Mouse (Mus musculus) ES-E14 (cell line): Measurements from ENCODE around the gene Dpp6. TPM values are rescaled to one million over a fixed set of nuclear protein-coding genes. Genes with fewer than 3 reads are reported as not detected.

Source experiments
- DNase-seq: peaks from one replicate; pipeline ENCODE4 v3.0.0-alpha.2; 2013; ENCODE audit warnings: low read depth, low spot score
- H3K27ac ChIP-seq: 2 replicates; pipeline ENCODE4 v1.5.1; 2012; ENCODE audit warnings: low read depth, mild to moderate bottlenecking, low read length, moderate library complexity, mixed read lengths; ENCODE audit not compliant: poor library complexity, insufficient read depth, severe bottlenecking
- H3K36me3 ChIP-seq: 2 replicates; pipeline ENCODE4 v1.6.1; 2012; ENCODE audit warnings: mild to moderate bottlenecking, low read length, moderate library complexity, mixed read lengths; ENCODE audit not compliant: control insufficient read depth, poor library complexity, insufficient read depth, severe bottlenecking
- H3K4me1 ChIP-seq, 2 experiments: fragments of 150-350 bp in 1 of 2; sonication (generic) in 1 of 2; 2 replicates each; pipeline ENCODE4 v1.6.1; 2012; ENCODE audit warnings: low read length in 2 of 2, mild to moderate bottlenecking in 1 of 2, mixed read lengths in 1 of 2; ENCODE audit not compliant: control insufficient read depth in 2 of 2, insufficient read depth in 2 of 2, poor library complexity in 1 of 2
- H3K4me3 ChIP-seq, 2 experiments: fragments of 150-350 bp in 1 of 2; sonication (generic) in 1 of 2; 2 replicates each; pipeline ENCODE4 v1.5.1; 2012; ENCODE audit warnings: low read length in 2 of 2, low read depth in 1 of 2, mild to moderate bottlenecking in 1 of 2, mixed read lengths in 1 of 2; ENCODE audit not compliant: insufficient read depth in 1 of 2, poor library complexity in 1 of 2, severe bottlenecking in 1 of 2
- H3K9ac ChIP-seq: 2 replicates; pipeline ENCODE4 v1.6.1; 2012; ENCODE audit warnings: low read depth, mild to moderate bottlenecking, low read length, mixed read lengths; ENCODE audit not compliant: poor library complexity, insufficient read depth, severe bottlenecking
- H3K9me3 ChIP-seq: fragments of 150-350 bp; sonication (generic); 2 replicates; pipeline ENCODE4 v1.6.1; 2012; ENCODE audit warnings: low read depth, mild to moderate bottlenecking, low read length; ENCODE audit not compliant: control insufficient read depth, insufficient read depth
- CHD2 ChIP-seq: IDR thresholded peaks from 2 replicates; pipeline ENCODE4 v1.6.1; 2014; ENCODE audit warnings: mild to moderate bottlenecking, low read depth, low read length, inconsistent platforms
- HCFC1 ChIP-seq: IDR thresholded peaks from 2 replicates; pipeline ENCODE4 v1.6.1; 2012; ENCODE audit warnings: low read length, inconsistent platforms, borderline replicate concordance; ENCODE audit not compliant: insufficient read depth
- MAFK ChIP-seq: IDR thresholded peaks from 2 replicates; pipeline ENCODE4 v1.6.1; 2014; ENCODE audit warnings: mild to moderate bottlenecking, low read depth, low read length, inconsistent platforms; ENCODE audit not compliant: insufficient read depth
- ZC3H11A ChIP-seq: IDR thresholded peaks from 2 replicates; pipeline ENCODE4 v1.6.1; 2012; ENCODE audit warnings: low read depth, mild to moderate bottlenecking, inconsistent platforms, low read length, borderline replicate concordance
- ZNF384 ChIP-seq: IDR thresholded peaks from 2 replicates; pipeline ENCODE4 v1.6.1; 2012; ENCODE audit warnings: low read depth, low read length, inconsistent platforms
- in situ Hi-C, 2 experiments: fragments of 600-800 bp; cut with MboI; formaldehyde crosslinking; loops; one replicate each; pipeline ENCODE4 v1.15.1; 2025; ENCODE audit warnings: low sequenced_read_pairs in 2 of 2, inconsistent platforms in 1 of 2; ENCODE audit not compliant: unreplicated experiment in 2 of 2
- total RNA-seq: library from RNA; depleted of rRNA; stranded (reverse); fragments of 300-350 nt; gene quantifications from 2 replicates; pipeline ENCODE4 v1.2.3, GENCODE M21; 2012

The Dpp6 gene
- total RNA-seq, 1 experiment = 1.5 TPM

- no peaks in the 10 kb centered on the region for H3K9me3 ChIP-seq
- H3K36me3 ChIP-seq = no peaks in the 10 kb centered on the region
- H3K9ac ChIP-seq = no peak overlapping the region
- TF ChIP-seq HCFC1 = no peak
- TF ChIP-seq ZC3H11A = 0 out of 2 replicates have a peak, but pooled peaks have one; percentile 6
- no peak overlapping the region for H3K27ac ChIP-seq
- no peak for DNase-seq
- no peaks in the 10 kb centered on the region; a peak in 1 of 4 replicates for H3K4me1 ChIP-seq
- H3K4me3 ChIP-seq = no peak overlapping the region
- in situ Hi-C loops = loop anchor here in 1 of 2 experiments (10.0 kb wide), 1 partner anchor 751 kb away; no protein-coding TSS in a partner anchor
Measured at GRCm38 (mm10) chr5:27035891-27036290, 218.9 kb downstream of the Dpp6 start.

- Histone ChIP-seq H3K36me3 (no peaks in the 10 kb centered on the region), H3K4me3 (no peak overlapping the region), H3K27ac (no peak overlapping the region), H3K9me3 (no peaks in the 10 kb centered on the region), H3K9ac (no peak overlapping the region), H3K4me1 (peaks cover 3 to 6% of the 10 kb centered on the region in 2 experiments; a peak in 1 of 4 replicates)
- TF ChIP-seq ZC3H11A (no peak), MAFK (no peak), HCFC1 (no peak)
- in situ Hi-C loops = loop anchor here in 1 of 2 experiments (10.0 kb wide), 1 partner anchor 753 kb away; no protein-coding TSS in a partner anchor
- no peak for DNase-seq
Measured at GRCm38 (mm10) chr5:27037796-27038195, 220.8 kb downstream of the Dpp6 start.

GRCm38 (mm10) chr5:27048167-27048566, 231.2 kb downstream of the Dpp6 start:
- Histone ChIP-seq H3K27ac (no peak overlapping the region), H3K4me1 (peaks cover 0 to 5% of the 10 kb centered on the region in 2 experiments; a peak in 2 of 4 replicates), H3K4me3 (no peak overlapping the region), H3K9ac (no peak overlapping the region), H3K9me3 (no peaks in the 10 kb centered on the region), H3K36me3 (no peaks in the 10 kb centered on the region)
- no peak for TF ChIP-seq HCFC1
- 0 out of 2 replicates have a peak, but pooled peaks have one; percentile 29 for TF ChIP-seq ZC3H11A
- no peak for DNase-seq
- in situ Hi-C loops = no loop called here

DNA sequence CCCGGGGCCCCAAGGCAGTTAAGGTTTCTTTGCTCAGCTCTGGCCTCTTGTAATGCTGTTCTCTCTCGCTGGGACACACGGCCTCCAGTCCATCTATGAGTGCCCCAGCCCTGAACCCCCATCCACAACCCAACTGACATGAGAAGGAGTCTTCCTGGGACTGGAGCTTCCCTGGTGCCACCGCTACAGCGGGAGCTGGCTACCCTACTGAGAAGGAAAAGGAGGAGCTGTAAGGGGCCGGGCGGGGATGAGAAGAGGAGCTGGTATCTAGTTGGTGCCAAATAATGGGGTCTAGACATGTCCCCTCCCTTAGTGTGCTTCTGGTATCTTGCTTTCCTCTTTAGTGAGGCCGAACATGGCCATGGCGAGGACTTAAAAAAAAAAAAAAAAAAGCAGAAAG, 231.9 kb downstream of the Dpp6 start:
- Histone ChIP-seq H3K9me3 (no peaks in the 10 kb centered on the region), H3K36me3 (no peaks in the 10 kb centered on the region), H3K9ac (no peak overlapping the region), H3K4me3 (peak overlapping the region; percentile 55 to 62), H3K4me1 (peaks cover 0 to 5% of the 10 kb centered on the region in 2 experiments; a peak in 2 of 4 replicates), H3K27ac (no peak overlapping the region)
- in situ Hi-C loops = no loop called here
- no peak for DNase-seq
- TF ChIP-seq HCFC1 = no peak
- no peak for TF ChIP-seq ZNF384
- no peak for TF ChIP-seq ZC3H11A
- TF ChIP-seq MAFK = no peak
- TF ChIP-seq CHD2 = no peak

DNA sequence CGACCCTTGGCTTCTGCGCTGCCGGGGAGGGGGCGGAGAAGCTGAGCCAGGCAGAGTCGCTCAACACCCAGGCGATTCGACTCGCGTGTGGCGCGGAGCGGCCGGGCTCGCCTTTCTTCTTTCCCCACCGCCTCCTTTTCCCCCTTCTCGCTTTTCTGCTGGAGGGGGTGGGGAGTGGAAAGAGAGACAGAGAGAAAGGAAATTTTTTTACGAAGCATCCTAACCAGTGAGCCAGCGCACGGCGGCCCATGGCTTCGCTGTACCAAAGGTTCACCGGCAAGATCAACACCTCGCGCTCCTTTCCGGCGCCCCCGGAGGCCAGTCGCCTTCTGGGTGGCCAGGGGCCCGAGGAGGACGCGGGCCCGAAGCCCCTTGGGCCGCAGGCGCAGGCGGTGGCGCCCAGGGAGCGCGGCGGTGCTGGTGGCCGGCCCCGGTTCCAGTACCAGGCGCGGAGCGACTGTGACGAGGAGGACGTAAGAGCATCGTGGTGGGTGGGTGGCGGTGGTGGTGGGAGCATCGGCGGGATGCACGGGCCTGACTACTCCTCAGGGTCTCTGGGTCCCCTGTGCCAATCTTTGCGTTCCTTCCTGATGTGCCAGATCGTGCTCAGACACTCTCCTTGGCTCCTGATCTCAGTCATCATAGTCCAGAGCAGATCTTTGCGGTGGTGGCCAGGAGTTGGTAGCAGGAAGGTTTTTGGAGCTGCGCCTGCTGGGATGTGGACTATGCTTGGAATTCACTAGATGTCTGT, 232.5 kb downstream of the Dpp6 start:
- Histone ChIP-seq H3K9me3 (no peaks in the 10 kb centered on the region), H3K4me3 (peak overlapping the region; percentile 55 to 62), H3K27ac (no peak overlapping the region), H3K36me3 (no peaks in the 10 kb centered on the region), H3K9ac (peak overlapping the region; percentile 17), H3K4me1 (peaks cover 0 to 5% of the 10 kb centered on the region in 2 experiments; a peak in 2 of 4 replicates)
- no peak for TF ChIP-seq HCFC1
- TF ChIP-seq ZNF384 = no peak
- TF ChIP-seq ZC3H11A = no peak
- no peak for TF ChIP-seq CHD2
- in situ Hi-C loops = no loop called here
- no peak for DNase-seq
